Mouse (Mus musculus) heart, embryonic 12.5 days (tissue): ENCODE measurements around the gene Xdh. TPM values are rescaled to one million over a fixed set of nuclear protein-coding genes. Genes with fewer than 3 reads are reported as not detected.

Source experiments
- ATAC-seq: fragments of 200-750 bp; cut with Nextera tagmentation; 2 replicates; pipeline ENCODE4 v1.8.0; 2017; ENCODE audit warnings: moderate TSS enrichment, moderate library complexity; ENCODE audit not compliant: insufficient number of reproducible peaks, low FRiP score
- H3K27ac ChIP-seq: fragments of 300-500 bp; sonication (generic); 2 replicates; pipeline ENCODE4 v1.5.1; 2016; ENCODE audit warnings: mild to moderate bottlenecking, moderate library complexity; ENCODE audit not compliant: poor library complexity, severe bottlenecking
- H3K27me3 ChIP-seq: fragments of 300-500 bp; sonication (generic); replicated peaks from 2 replicates; pipeline ENCODE4 v1.6.1; 2016; ENCODE audit warnings: mild to moderate bottlenecking, moderate library complexity
- H3K36me3 ChIP-seq: fragments of 300-500 bp; sonication (generic); 2 replicates; pipeline ENCODE4 v1.6.1; 2016; ENCODE audit warnings: mild to moderate bottlenecking, moderate library complexity
- H3K4me1 ChIP-seq: fragments of 300-500 bp; sonication (generic); replicated peaks from 2 replicates; pipeline ENCODE4 v1.6.1; 2016; ENCODE audit warnings: mild to moderate bottlenecking
- H3K4me2 ChIP-seq: fragments of 300-500 bp; sonication (generic); 2 replicates; pipeline ENCODE4 v1.6.1; 2016; ENCODE audit warnings: mild to moderate bottlenecking, moderate library complexity
- H3K4me3 ChIP-seq: fragments of 300-500 bp; sonication (generic); 2 replicates; pipeline ENCODE4 v1.5.1; 2016; ENCODE audit warnings: mild to moderate bottlenecking
- H3K9ac ChIP-seq: fragments of 300-500 bp; sonication (generic); 2 replicates; pipeline ENCODE4 v1.6.1; 2016; ENCODE audit warnings: mild to moderate bottlenecking, moderate library complexity
- H3K9me3 ChIP-seq: fragments of 300-500 bp; sonication (generic); replicated peaks from 2 replicates; pipeline ENCODE4 v1.6.1; 2016; ENCODE audit warnings: mild to moderate bottlenecking, moderate library complexity
- WGBS: fragments of 180-500 bp; shearing (Covaris S2); methylation state at CpG from one replicate; pipeline ENCODE4 v1.1.7; 2016; 5-methylcytosine and 5-hydroxymethylcytosine counted together
- polyA plus RNA-seq: library from polyadenylated mRNA; unstranded; fragments of >200 nt; fragmentation: Nextera tagmentation; extraction: Ambion mirVana; gene quantifications from 2 replicates; pipeline ENCODE4 v1.2.1, GENCODE M21; 2016

Gene Xdh
- polyA plus RNA-seq, 1 experiment from 2014 or later, result 0.23 TPM

- Histone ChIP-seq H3K4me1 (no peaks in the 10 kb centered on the region; the same call in 1 of the 2 replicates), H3K9me3 (no peaks in the 10 kb centered on the region), H3K27me3 (no peaks in the 10 kb centered on the region), H3K27ac (no peak overlapping the region), H3K4me2 (no peak overlapping the region), H3K4me3 (no peak overlapping the region), H3K9ac (no peak overlapping the region), H3K36me3 (no peaks in the 10 kb centered on the region)
- ATAC-seq, result no peak
- 80% methylated on average over 9 of the region's 9 CpGs for WGBS
These were observed 14.9 kb upstream of the Xdh start for GRCm38 (mm10) chr17:73964856-73965255.

DNA sequence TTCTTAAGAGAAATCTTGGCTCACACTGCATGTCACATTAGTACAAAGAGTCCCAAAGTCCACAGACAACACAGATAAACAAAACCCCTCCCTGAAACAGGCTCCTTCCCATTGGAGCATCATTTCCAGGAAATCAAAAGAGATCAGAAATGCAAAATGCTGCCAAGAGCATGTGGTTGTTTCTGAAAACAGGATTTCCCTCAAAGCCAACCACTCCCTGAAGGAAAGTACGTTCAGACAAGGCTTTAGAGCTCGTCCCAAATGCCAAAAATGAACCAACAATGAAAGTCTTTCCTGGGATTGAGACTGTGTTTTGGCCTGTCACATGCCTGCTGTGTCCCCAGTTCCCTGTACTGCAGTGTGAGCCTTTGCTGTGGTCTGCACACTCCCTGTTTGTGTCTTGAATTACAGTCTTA, 12.6 kb upstream of the Xdh start:
- Histone ChIP-seq H3K27ac (no peak overlapping the region), H3K4me3 (no peak overlapping the region), H3K9me3 (no peaks in the 10 kb centered on the region), H3K9ac (no peak overlapping the region), H3K4me1 (no peaks in the 10 kb centered on the region), H3K36me3 (no peaks in the 10 kb centered on the region), H3K27me3 (no peaks in the 10 kb centered on the region), H3K4me2 (no peak overlapping the region)
- no peak for ATAC-seq
- 62% methylated on average over 2 of the region's 2 CpGs for WGBS

DNA sequence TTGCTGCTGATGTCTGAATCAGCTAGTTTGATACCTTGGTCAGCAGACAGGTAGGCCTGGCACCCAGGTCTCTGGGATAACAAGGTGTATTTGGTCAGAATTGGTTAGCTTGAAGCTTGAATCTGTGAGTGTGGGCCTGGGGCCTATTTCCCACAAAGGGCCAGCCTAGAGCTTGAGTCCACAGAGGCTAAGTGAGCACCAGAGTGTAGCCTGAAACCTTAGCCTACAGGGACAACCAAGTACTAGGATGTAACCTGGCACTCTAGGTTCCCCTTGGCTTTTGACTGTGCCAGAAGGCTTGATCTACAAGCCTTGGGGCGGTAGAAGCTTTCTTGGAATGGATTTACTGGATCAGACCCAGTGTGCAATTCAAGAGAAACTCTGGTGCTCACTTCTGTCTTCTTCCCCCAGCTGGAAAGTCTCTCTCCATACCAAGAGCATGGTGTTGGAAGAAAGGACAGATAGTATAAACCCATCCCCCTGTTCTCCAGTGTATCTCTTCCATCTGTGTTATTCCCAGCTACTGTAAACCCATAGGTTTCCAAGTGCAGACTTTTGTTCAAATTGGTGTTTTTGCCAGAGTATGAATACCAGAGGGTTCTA, 11.9 kb upstream of the Xdh start:
- Histone ChIP-seq H3K27me3 (no peaks in the 10 kb centered on the region), H3K4me1 (no peaks in the 10 kb centered on the region), H3K27ac (no peak overlapping the region), H3K4me3 (no peak overlapping the region), H3K4me2 (no peak overlapping the region), H3K9me3 (no peaks in the 10 kb centered on the region), H3K36me3 (no peaks in the 10 kb centered on the region), H3K9ac (no peak overlapping the region)
- 86% methylated on average over 1 of the region's 1 CpGs for WGBS
- ATAC-seq, result no peak

GRCm38 (mm10) chr17:73960745-73961144, 10.7 kb upstream of the Xdh start:
- 76% methylated on average over 4 of the region's 4 CpGs for WGBS

DNA sequence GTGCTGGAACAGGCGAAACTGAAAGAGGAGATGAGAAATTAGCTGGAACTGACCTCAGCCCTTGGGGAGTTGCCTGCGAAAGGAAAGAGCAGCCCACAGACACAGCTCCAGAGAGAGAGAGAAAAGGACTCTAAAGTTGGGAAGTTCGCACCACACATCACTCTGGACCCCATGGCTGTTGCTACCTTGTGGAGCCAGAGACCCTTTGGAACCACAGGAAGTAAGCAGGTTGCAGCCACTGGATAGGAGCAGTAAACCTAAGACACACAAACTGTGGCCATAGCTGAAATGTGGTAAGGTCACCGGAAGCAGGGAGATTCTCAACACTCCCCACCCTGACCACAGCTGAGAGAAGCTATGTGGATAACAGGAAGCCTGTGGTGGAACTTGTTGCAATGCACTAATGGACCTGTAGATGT, 2.1 kb upstream of the Xdh start:
- no peak overlapping the region for H3K9ac ChIP-seq
- H3K4me1 ChIP-seq, result no peaks in the 10 kb centered on the region
- H3K4me2 ChIP-seq, result no peak overlapping the region
- no peak for ATAC-seq
- no peaks in the 10 kb centered on the region for H3K27me3 ChIP-seq
- 81% methylated on average over 4 of the region's 4 CpGs for WGBS
- no peaks in the 10 kb centered on the region for H3K36me3 ChIP-seq
- no peaks in the 10 kb centered on the region for H3K9me3 ChIP-seq
- no peak overlapping the region for H3K27ac ChIP-seq
- H3K4me3 ChIP-seq, result no peak overlapping the region

More at GRCm38 (mm10) chr17:73960745-73961144, 10.7 kb upstream of the Xdh start:
- H3K9ac ChIP-seq, result no peak overlapping the region
- H3K27ac ChIP-seq, result no peak overlapping the region
- H3K36me3 ChIP-seq, result no peaks in the 10 kb centered on the region
- H3K4me3 ChIP-seq, result no peak overlapping the region
- ATAC-seq, result no peak
- no peaks in the 10 kb centered on the region for H3K27me3 ChIP-seq
- no peaks in the 10 kb centered on the region for H3K4me1 ChIP-seq
- H3K9me3 ChIP-seq, result no peaks in the 10 kb centered on the region
- no peak overlapping the region for H3K4me2 ChIP-seq

DNA sequence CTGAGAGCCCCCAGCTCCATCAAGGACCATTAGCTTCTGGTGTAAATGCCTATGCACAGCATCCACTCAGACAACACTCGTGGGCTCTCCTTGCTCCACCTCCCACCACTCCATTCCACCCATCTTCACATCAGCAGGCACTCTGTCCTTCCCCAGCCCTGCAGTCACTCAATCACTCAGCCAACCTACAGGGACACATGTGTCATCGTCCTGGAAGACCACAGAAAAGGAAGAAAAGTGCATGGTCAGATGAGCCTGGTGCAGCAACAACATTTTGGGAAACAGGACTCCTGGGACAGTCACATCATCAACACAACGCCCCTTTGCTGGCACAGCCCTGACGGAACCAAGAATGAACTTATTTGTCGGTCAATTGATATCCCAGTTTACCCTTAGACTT, 974 bp upstream of the Xdh start:
- Histone ChIP-seq H3K4me3 (no peak overlapping the region), H3K27ac (no peak overlapping the region), H3K9me3 (no peaks in the 10 kb centered on the region), H3K4me1 (no peaks in the 10 kb centered on the region), H3K27me3 (no peaks in the 10 kb centered on the region), H3K4me2 (no peak overlapping the region), H3K9ac (no peak overlapping the region), H3K36me3 (no peaks in the 10 kb centered on the region)
- no peak for ATAC-seq
- WGBS, result 77% methylated on average over 5 of the region's 5 CpGs

DNA sequence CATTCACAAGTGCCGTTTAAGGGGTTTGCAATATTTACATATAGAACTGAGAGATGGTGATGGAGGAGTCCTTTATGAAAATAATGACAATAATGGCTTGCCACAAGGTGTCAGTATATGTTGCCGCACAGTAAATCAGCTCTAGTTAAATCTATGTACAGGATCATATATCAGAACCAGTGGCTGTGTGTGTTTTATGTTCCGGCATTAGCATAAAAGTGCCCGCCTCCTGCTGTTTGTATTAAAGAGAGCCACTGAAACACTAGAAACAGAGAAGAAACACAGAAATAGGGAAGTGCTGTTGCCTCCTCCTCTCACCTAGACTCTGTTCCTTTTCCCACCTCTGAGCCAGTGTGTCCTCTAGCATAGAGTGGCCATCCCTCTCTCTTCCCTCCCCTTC, 498 bp downstream of the Xdh start:
- H3K4me1 ChIP-seq, result no peaks in the 10 kb centered on the region
- H3K27ac ChIP-seq, result no peak overlapping the region
- H3K36me3 ChIP-seq, result no peaks in the 10 kb centered on the region
- no peak overlapping the region; the same call in 1 of the 2 replicates for H3K4me2 ChIP-seq
- H3K9me3 ChIP-seq, result no peaks in the 10 kb centered on the region
- H3K27me3 ChIP-seq, result no peaks in the 10 kb centered on the region
- 76% methylated on average over 4 of the region's 4 CpGs for WGBS
- no peak for ATAC-seq
- no peak overlapping the region for H3K9ac ChIP-seq
- H3K4me3 ChIP-seq, result no peak overlapping the region

DNA sequence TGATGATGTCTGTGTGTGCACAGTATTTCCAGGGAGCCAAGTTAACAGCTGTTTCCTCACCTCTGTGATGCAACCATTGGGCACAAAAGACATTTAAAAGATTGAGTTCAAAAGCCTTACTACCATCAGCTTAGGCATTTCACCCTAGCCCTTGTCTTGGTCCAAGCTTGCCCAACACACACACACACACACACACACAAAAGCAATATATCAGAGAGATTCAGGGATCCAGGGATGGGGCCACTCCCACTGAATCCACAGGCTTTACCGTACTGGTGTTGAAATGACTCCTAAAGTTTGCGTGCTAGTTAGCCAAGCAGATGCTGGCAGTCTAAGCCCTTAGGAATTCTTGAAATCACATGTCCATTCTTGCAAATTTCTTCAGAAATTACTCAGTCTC, 1.2 kb downstream of the Xdh start:
- H3K4me3 ChIP-seq, result no peak overlapping the region
- H3K4me1 ChIP-seq, result no peaks in the 10 kb centered on the region
- H3K27me3 ChIP-seq, result no peaks in the 10 kb centered on the region
- no peak overlapping the region for H3K27ac ChIP-seq
- H3K36me3 ChIP-seq, result no peaks in the 10 kb centered on the region
- H3K9me3 ChIP-seq, result no peaks in the 10 kb centered on the region
- ATAC-seq, result no peak
- no peak overlapping the region for H3K4me2 ChIP-seq
- 77% methylated on average over 2 of the region's 2 CpGs for WGBS
- no peak overlapping the region for H3K9ac ChIP-seq

DNA sequence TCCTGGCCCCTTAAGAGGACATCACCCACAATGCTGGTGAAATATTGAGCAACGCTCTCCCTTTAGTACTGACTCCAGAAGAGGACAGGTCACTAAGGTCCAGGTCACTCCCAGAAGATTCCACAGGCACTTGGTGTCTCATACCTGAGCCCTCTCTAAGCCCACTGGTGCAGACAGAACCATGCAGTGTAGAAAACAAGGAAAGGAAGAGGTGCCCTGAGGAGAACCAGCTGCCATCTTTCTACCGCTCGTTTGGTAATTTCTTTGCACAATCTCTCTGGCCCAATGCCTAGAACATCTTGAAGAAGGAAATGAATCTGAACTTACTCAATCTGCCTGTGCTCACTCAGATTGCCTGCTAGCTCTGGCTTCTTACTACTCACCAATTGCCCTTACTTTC, 2.0 kb downstream of the Xdh start:
- H3K9me3 ChIP-seq, result no peaks in the 10 kb centered on the region
- ATAC-seq, result no peak

GRCm38 (mm10) chr17:73946856-73947255, 3.1 kb downstream of the Xdh start:
- Histone ChIP-seq H3K27me3 (no peaks in the 10 kb centered on the region), H3K4me1 (no peaks in the 10 kb centered on the region), H3K4me3 (no peak overlapping the region), H3K4me2 (no peak overlapping the region), H3K9me3 (no peaks in the 10 kb centered on the region), H3K36me3 (no peaks in the 10 kb centered on the region), H3K9ac (no peak overlapping the region), H3K27ac (no peak overlapping the region)
- 75% methylated on average over 5 of the region's 5 CpGs for WGBS
- ATAC-seq, result no peak

More for the DNA sequence above, 2.0 kb downstream of the Xdh start:
- Histone ChIP-seq H3K4me2 (no peak overlapping the region), H3K9ac (no peak overlapping the region), H3K36me3 (no peaks in the 10 kb centered on the region), H3K4me1 (no peaks in the 10 kb centered on the region), H3K27me3 (no peaks in the 10 kb centered on the region), H3K27ac (no peak overlapping the region), H3K4me3 (no peak overlapping the region)
- 67% methylated on average over 3 of the region's 3 CpGs for WGBS

DNA sequence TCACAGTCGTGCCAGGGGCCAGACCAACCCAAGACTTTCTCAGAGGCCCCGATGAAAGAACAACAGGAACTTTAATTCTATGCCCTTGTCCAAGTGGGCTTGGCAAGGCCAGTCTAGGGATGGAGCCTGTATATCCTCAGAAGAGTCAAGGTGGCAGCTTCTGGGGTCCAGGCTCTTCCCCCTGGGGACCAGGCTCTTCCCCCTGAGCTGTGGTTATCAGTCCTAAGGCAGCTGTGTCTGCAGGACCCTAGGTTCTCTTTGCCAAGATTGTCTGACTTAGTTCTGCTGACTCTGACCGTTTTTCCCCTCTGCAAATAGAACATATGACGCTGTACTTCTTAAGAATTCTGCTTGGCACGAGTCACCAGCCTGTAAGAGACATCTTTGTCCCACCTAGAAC, 5.3 kb downstream of the Xdh start:
- H3K27me3 ChIP-seq, result no peaks in the 10 kb centered on the region
- H3K27ac ChIP-seq, result no peak overlapping the region
- no peak overlapping the region for H3K9ac ChIP-seq
- no peaks in the 10 kb centered on the region for H3K36me3 ChIP-seq
- H3K4me1 ChIP-seq, result no peaks in the 10 kb centered on the region
- WGBS, result 65% methylated on average over 5 of the region's 5 CpGs
- no peak overlapping the region for H3K4me3 ChIP-seq
- ATAC-seq, result no peak
- no peaks in the 10 kb centered on the region for H3K9me3 ChIP-seq
- H3K4me2 ChIP-seq, result no peak overlapping the region

DNA sequence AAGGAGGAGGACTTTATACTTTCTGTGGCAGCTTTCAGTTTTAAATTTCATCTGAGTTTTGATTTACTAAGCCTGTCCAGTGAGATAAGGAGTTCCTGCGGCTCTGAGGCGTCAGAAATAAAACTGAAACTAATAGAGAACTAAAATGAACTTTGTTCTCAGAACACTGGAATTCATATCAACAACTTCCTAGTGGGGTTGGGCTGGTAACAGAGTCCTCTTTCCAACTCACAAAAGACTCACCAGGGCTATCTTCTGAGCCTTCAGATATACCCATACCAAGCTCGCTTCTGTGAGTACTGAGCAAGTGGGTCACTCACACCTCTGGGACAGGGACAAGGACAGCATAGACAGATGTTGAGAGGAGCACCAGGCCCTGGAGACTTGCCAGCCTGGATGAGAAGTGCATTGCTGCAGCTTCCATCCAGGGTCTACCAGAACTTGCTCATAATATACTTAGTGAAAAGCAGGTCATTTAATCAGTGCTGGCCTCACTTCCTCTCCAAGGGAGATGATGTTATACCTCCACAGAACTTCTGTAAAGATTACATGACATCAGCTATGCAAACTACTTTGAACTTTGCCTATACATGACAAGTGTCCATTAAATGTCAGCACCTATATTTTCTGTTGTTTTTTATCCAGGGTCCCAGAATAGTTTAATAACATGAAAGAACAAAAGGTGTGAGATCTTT, 7.6 kb downstream of the Xdh start:
- no peaks in the 10 kb centered on the region for H3K36me3 ChIP-seq
- WGBS, result 47% methylated on average over 3 of the region's 3 CpGs
- no peak overlapping the region for H3K4me3 ChIP-seq
- H3K27ac ChIP-seq, result no peak overlapping the region
- ATAC-seq, result no peak
- no peaks in the 10 kb centered on the region for H3K4me1 ChIP-seq
- no peak overlapping the region for H3K9ac ChIP-seq
- H3K9me3 ChIP-seq, result no peaks in the 10 kb centered on the region
- H3K27me3 ChIP-seq, result no peaks in the 10 kb centered on the region
- H3K4me2 ChIP-seq, result no peak overlapping the region
